Mouse (Mus musculus) hindbrain, embryonic 12.5 days (tissue): ENCODE results near the gene Gm45713. TPM values are rescaled to one million over a fixed set of nuclear protein-coding genes. Genes with fewer than 3 reads are reported as not detected.
"Not testable (repeated sequence)": the region's sequence is repeated elsewhere in the genome, so short reads cannot be mapped to it uniquely, and the experiment has no call there.

Experiments used
- ATAC-seq: fragments of 200-750 bp; cut with Nextera tagmentation; 2 replicates; pipeline ENCODE4 v1.8.0; 2017; ENCODE audit warnings: moderate TSS enrichment; ENCODE audit not compliant: low FRiP score
- H3K27ac ChIP-seq: fragments of 300-500 bp; sonication (generic); 2 replicates; pipeline ENCODE4 v1.5.1; 2016; ENCODE audit warnings: mild to moderate bottlenecking
- H3K27me3 ChIP-seq: fragments of 300-500 bp; sonication (generic); 2 replicates; pipeline ENCODE4 v1.6.1; 2016; ENCODE audit warnings: mild to moderate bottlenecking
- H3K36me3 ChIP-seq: fragments of 300-500 bp; sonication (generic); 2 replicates; pipeline ENCODE4 v1.6.1; 2016; ENCODE audit warnings: mild to moderate bottlenecking
- H3K4me1 ChIP-seq: fragments of 300-500 bp; sonication (generic); 2 replicates; pipeline ENCODE4 v1.6.1; 2016
- H3K4me2 ChIP-seq: fragments of 300-500 bp; sonication (generic); replicated peaks from 2 replicates; pipeline ENCODE4 v1.6.1; 2016; ENCODE audit warnings: mild to moderate bottlenecking
- H3K4me3 ChIP-seq: fragments of 300-500 bp; sonication (generic); 2 replicates; pipeline ENCODE4 v1.5.1; 2016; ENCODE audit warnings: mild to moderate bottlenecking
- H3K9ac ChIP-seq: fragments of 300-500 bp; sonication (generic); 2 replicates; pipeline ENCODE4 v1.6.1; 2016; ENCODE audit warnings: mild to moderate bottlenecking, moderate library complexity
- H3K9me3 ChIP-seq: fragments of 300-500 bp; sonication (generic); replicated peaks from 2 replicates; pipeline ENCODE4 v1.6.1; 2016; ENCODE audit warnings: mild to moderate bottlenecking
- WGBS: fragments of 180-500 bp; shearing (Covaris S2); methylation state at CpG from one replicate; pipeline ENCODE4 v1.1.7; 2016; 5-methylcytosine and 5-hydroxymethylcytosine counted together
- polyA plus RNA-seq: library from polyadenylated mRNA; unstranded; fragments of >200 nt; fragmentation: Nextera tagmentation; extraction: Ambion mirVana; gene quantifications from 2 replicates; pipeline ENCODE4 v1.2.1, GENCODE M21; 2016

Gm45713 gene
- polyA plus RNA-seq, 1 experiment from 2014 or later = not detected

DNA sequence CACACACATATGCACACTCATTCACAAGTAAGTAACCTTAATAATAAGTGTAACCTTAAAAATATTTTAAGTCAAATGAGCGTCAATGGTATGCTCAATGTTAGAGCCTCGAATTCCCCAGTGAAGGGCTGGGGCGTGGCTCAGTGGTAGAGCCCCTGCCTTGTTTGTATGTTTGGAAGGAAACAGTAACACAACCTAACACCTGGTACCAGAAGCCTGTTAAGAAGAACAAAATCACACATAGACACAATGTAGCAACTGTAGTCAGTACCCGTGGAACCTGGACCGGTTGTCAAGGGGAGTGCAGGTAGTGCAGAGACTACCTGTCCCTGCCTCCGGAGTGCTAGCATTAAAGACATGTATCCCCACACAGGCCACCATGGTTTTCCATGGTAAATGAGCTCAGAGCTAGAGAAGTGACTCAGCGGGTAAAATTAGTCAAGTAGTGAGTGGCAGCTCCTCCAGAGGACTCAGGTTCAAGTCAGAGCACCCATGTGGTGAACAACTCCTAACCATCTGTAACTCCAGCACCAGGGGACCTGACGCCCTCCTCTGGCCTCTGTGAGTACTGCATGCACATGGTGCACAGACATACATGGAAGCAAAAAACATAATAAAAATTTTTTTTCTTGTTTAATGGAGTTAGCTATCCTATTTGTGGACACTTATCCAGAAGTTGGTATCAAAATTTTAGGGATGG is 37.3 kb downstream of the Gm45713 start:
- Histone ChIP-seq H3K36me3 (no peaks in the 10 kb centered on the region), H3K9me3 (no peaks in the 10 kb centered on the region), H3K4me2 (no peak overlapping the region), H3K4me3 (no peak overlapping the region), H3K27me3 (no peaks in the 10 kb centered on the region), H3K9ac (no peak overlapping the region), H3K27ac (no peak overlapping the region), H3K4me1 (no peaks in the 10 kb centered on the region)
- 88% methylated on average over 8 of the region's 8 CpGs for WGBS
- ATAC-seq = no peak

DNA sequence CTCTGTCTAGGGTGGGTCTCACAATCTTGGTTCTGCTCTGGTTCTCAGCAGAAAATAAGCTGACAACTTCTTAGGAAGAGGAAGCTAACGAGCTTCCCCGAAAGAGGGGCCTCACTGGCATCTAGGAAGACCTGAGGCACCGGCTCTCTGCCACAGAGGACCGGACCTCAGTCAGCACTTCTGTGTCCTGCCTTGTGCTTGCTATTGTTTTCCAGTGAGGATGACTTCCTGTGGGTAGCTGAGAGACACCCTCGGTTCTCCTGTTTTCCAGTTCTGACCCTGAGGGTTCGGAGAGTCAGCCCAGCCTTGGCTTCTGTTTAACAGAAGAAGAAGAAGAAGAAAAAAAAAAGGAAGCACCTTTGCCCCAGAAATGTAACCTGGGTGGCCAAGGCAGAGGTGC is 38.6 kb downstream of the Gm45713 start:
- Histone ChIP-seq H3K27ac (no peak overlapping the region), H3K36me3 (no peaks in the 10 kb centered on the region), H3K4me2 (no peak overlapping the region), H3K9ac (no peak overlapping the region), H3K9me3 (no peaks in the 10 kb centered on the region), H3K27me3 (no peaks in the 10 kb centered on the region), H3K4me3 (no peak overlapping the region), H3K4me1 (peaks cover 7% of the 10 kb centered on the region)
- no peak for ATAC-seq
- 72% methylated on average over 6 of the region's 6 CpGs for WGBS

DNA sequence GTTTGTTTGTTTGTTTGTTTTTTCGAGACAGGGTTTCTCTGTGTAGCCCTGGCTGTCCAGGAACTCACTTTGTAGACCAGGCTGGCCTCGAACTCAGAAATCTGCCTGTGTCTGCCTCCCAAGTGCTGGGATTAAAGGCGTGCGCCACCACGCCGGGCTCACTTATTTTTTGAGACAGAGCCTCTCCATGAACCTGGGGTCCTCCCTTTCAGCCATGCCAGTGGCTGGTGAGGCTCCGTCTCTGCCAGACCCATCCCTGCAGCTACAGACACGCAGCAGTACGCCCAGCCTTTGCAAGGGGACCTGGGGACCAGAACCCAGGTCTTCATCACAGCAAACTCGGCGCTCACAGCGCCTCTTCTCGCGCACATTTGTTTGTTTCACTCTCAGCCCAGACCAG is 40.1 kb downstream of the Gm45713 start:
- not testable (repeated sequence) for H3K27ac ChIP-seq, H3K4me3 ChIP-seq, H3K36me3 ChIP-seq, H3K9ac ChIP-seq, H3K9me3 ChIP-seq, ATAC-seq, H3K4me2 ChIP-seq, H3K27me3 ChIP-seq
- WGBS = 94% methylated on average over 14 of the region's 14 CpGs
- H3K4me1 ChIP-seq = peaks cover 16% of the 10 kb centered on the region

DNA sequence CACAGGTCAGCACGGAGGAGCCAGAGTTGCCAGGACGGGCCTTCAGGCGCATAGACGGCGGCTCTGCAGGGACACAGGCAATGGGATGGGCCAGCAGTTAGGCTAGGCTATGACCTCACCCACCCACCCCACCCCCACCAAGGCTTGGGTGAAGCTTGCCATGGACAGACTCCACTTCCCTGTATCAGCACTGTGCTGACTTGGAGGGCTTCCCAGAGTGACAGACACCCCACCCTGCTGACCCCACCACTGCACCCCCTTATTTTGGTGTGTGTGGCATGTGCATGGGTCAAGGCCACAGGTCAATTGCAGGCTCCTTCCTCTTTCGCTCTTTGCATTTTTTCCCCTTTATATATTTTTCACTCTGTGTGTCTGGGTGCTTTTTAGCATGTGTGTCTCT is 40.7 kb downstream of the Gm45713 start:
- Histone ChIP-seq H3K4me2 (no peak overlapping the region), H3K4me1 (peaks cover 19% of the 10 kb centered on the region), H3K36me3 (no peaks in the 10 kb centered on the region), H3K9ac (no peak overlapping the region), H3K27me3 (peaks cover 3% of the 10 kb centered on the region; the same call in 1 of the 2 replicates), H3K4me3 (no peak overlapping the region), H3K9me3 (no peaks in the 10 kb centered on the region), H3K27ac (no peak overlapping the region)
- ATAC-seq = no peak
- WGBS = 82% methylated on average over 6 of the region's 6 CpGs

DNA sequence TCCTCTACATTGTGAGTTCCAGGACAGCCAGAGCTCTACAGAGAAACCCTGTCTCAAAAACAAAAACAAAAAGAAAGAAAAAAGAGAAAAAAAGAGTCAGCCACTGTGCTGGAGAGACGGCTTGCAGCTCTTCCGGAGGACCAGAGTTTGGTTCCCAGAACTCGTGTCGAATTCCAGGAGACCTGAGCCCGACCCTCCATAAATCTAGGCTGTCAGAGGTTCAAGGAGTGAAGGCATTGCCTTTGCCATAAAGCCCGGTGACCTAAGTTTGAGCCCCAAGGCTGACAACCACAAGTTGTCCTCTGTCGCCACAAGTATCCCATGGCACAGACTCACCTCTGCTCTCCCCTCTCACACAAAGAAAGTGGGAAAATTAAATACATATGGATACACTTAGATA is 41.9 kb downstream of the Gm45713 start:
- Histone ChIP-seq H3K36me3 (no peaks in the 10 kb centered on the region), H3K27ac (no peak overlapping the region), H3K9ac (no peak overlapping the region), H3K4me1 (peaks cover 19% of the 10 kb centered on the region), H3K27me3 (peaks cover 3% of the 10 kb centered on the region; the same call in 1 of the 2 replicates), H3K4me3 (no peak overlapping the region), H3K4me2 (no peak overlapping the region), H3K9me3 (no peaks in the 10 kb centered on the region)
- 55% methylated on average over 7 of the region's 7 CpGs for WGBS
- no peak for ATAC-seq

DNA sequence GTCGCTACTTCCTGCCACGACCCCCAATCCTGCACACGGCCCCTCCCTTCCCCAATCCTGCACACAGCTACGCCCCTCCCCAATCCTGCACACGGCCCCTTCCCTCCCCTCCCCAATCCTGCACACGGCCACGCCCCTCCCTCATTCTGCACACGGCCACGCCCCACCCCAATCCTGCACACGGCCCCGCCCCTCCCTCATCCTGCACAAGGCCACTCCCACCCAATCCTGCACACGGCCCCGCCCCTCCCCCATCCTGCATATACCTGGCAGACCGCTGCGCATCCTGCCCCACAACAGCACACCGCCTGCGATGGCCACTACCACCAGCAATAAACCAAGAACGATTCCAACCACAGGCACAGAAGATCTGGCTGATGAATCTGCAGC is 42.5 kb downstream of the Gm45713 start:
- ATAC-seq = no peak
- Histone ChIP-seq H3K4me3 (no peak overlapping the region), H3K4me2 (no peak overlapping the region; the same call in 1 of the 2 replicates), H3K27ac (peak overlapping the region; percentile 40; the same call in 1 of the 2 replicates), H3K9me3 (no peaks in the 10 kb centered on the region), H3K4me1 (peaks cover 19% of the 10 kb centered on the region), H3K9ac (no peak overlapping the region), H3K27me3 (peaks cover 3% of the 10 kb centered on the region; the same call in 1 of the 2 replicates), H3K36me3 (peaks cover under 1% of the 10 kb centered on the region; the same call in 1 of the 2 replicates)
- 28% methylated on average over 17 of the region's 18 CpGs for WGBS

DNA sequence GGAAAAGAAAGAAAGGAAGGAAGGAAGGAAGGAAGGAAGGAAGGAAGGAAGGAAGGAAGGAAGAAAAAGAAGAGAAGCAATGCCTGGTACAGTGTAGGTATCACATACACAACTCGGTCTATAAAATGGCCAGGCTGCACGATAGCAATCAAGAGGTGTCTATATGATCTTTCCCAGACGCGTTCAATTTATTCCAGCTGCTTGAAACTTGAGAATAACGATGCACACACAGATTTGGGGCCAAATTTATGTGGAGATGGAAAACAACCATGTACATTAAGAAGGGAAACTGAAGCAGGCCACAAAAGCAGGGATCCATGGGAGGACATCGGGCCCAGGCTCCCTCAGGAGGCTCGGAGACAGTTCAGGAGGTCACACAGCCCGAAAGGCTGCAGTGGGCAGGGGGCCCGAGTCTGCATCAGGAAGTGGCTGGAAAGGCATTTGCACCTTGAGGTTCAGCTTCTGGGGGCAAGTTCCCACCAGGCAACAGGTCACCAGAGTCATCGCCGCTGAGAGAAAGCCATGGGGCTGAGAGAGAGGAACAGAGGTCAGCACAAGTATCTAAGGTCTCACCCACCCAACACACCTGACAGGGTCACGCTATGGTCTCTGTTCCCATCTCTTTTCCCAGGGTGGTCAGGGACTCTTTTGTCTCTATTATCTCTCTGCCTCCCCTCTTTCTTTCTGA is 43.1 kb downstream of the Gm45713 start:
- H3K4me2 ChIP-seq = no peak overlapping the region
- peaks cover 19% of the 10 kb centered on the region for H3K4me1 ChIP-seq
- 55% methylated on average over 12 of the region's 12 CpGs for WGBS
- no peaks in the 10 kb centered on the region for H3K9me3 ChIP-seq
- no peak overlapping the region for H3K4me3 ChIP-seq
- peaks cover 3% of the 10 kb centered on the region; the same call in 1 of the 2 replicates for H3K27me3 ChIP-seq
- peaks cover 5% of the 10 kb centered on the region; the same call in 1 of the 2 replicates for H3K36me3 ChIP-seq
- no peak for ATAC-seq
- H3K27ac ChIP-seq = peak overlapping the region; percentile 40
- H3K9ac ChIP-seq = no peak overlapping the region

DNA sequence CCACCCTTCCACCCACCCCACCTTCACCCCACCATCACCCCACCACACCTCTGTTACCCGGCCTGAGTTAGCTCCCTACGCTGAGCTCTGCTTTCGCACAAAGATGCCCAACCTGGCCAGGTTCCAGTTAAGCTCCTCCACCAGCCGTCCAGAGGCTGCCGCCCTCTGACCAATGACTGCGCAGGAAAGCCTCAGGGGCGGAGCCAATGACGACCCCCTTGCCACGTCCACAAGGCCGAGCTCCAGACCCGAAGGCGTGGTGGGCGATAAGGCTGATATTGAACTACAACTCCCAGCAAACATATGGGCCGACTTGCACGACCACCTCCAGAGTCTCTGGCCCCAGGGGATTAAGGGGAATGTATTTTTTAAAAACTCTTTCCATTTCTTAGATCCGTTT is 44.0 kb downstream of the Gm45713 start, which contains the start of gene Rcn3:
Gene Rcn3 (minus strand): TSS at position 174 of the 400 bp plus-strand sequence.
- WGBS = 0% methylated on average over 16 of the region's 16 CpGs
- ATAC-seq = peak; percentile 91
- Histone ChIP-seq H3K4me1 (peaks cover 19% of the 10 kb centered on the region), H3K4me3 (peak within 1 kb of the TSS; percentile 48), H3K36me3 (peaks cover 15% of the 10 kb centered on the region), H3K9me3 (no peaks in the 10 kb centered on the region), H3K27me3 (peaks cover 3% of the 10 kb centered on the region; the same call in 1 of the 2 replicates), H3K27ac (peak within 1 kb of the TSS; percentile 60), H3K9ac (peak within 1 kb of the TSS; percentile 60), H3K4me2 (peak within 1 kb of the TSS; percentile 63)

DNA sequence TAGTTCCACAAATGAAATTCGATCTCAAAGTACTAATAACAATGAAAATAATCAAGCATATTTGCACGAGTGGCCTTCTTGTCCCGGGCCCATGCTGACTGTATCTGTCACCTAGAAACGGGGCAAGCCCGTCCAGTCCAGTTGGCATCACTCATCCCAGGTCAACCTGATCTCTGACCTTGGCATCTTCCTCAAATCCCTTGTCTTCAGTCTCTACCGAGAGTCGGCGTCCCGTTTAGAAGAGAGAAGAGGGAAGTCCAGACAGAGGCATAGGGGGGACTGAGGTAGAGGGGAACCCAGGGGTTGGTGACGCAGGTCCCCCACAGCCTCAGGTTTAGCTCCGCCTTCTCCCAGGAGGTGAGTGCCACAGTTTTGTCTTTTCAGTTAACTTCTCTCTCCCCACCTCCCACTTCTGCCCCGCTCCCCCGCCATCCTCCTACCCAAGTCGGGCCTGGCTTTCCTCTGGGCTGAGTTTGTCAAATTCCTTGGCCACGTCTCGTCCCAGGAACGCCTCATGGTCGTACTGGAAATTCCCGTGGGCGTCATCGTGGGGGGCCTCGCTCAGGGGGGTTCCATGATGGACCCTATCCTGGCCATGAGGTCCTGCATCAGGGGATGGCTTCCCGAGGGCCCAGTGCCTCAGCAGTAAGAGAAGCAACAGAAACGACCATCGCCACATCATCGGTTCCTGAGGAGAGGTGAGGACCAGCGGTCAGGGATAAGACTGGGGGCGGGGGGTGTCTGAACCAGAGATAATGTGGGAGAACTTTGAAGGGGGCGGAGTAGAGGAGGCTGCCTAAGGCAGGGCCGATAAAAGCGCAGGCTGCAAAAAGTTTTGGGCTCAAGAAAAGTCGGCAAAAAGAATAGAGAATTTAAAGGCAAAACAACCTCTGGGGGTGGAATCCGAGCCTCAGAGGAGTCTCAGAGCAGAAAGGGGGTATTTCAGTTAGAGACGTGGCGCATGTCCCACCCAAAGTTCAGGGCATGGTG is 44.7 kb downstream of the Gm45713 start:
- Histone ChIP-seq H3K27ac (peak overlapping the region; percentile 60; the same call in 1 of the 2 replicates), H3K36me3 (peaks cover 22% of the 10 kb centered on the region), H3K9me3 (no peaks in the 10 kb centered on the region), H3K9ac (peak overlapping the region; percentile 60), H3K27me3 (peaks cover 3% of the 10 kb centered on the region; the same call in 1 of the 2 replicates), H3K4me3 (peak overlapping the region; percentile 48), H3K4me2 (peak overlapping the region; percentile 63), H3K4me1 (peaks cover 19% of the 10 kb centered on the region)
- 11% methylated on average over 35 of the region's 35 CpGs for WGBS
- ATAC-seq = peak; percentile 59

DNA sequence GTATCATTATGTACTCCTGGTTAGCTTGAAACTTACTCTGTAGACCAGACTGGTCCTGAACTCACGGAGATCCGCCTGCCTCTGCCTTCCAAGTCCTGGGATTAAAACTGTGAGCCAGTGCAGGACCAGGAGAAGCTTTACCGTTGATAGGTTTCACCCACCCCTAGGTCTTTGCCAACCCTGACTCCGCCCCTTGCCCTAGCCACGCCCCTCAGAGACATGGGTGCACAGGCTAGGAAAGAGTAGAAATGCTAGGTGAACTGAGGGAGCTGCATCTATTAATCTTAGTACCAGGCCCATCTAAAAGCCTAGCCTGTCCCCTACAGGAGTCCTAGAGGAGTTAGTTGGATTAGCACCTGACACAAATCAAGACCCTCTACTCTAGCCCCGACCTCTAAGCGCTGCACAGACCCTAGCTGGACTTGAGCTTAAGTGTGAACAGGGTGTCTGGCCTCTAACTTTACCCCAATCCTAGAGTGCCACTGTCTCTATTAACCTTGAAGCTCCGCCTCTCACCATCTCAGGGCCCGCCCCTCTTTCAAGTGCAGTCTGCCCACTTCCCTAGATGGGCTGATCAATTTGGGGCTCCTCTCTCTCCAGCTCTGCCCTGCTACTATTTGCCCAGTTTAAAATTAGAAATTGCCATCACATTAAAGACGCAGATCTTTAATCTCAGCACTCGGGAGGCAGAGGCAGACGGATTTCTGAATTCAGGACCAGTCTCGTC is 45.6 kb downstream of the Gm45713 start:
- ATAC-seq = no peak
- H3K36me3 ChIP-seq = peaks cover 28% of the 10 kb centered on the region
- 80% methylated on average over 13 of the region's 13 CpGs for WGBS
- peaks cover 19% of the 10 kb centered on the region for H3K4me1 ChIP-seq
- no peaks in the 10 kb centered on the region for H3K9me3 ChIP-seq
- no peak overlapping the region for H3K4me3 ChIP-seq
- H3K27ac ChIP-seq = no peak overlapping the region
- peaks cover 3% of the 10 kb centered on the region; the same call in 1 of the 2 replicates for H3K27me3 ChIP-seq
- H3K4me2 ChIP-seq = peak overlapping the region; percentile 63
- no peak overlapping the region for H3K9ac ChIP-seq

DNA sequence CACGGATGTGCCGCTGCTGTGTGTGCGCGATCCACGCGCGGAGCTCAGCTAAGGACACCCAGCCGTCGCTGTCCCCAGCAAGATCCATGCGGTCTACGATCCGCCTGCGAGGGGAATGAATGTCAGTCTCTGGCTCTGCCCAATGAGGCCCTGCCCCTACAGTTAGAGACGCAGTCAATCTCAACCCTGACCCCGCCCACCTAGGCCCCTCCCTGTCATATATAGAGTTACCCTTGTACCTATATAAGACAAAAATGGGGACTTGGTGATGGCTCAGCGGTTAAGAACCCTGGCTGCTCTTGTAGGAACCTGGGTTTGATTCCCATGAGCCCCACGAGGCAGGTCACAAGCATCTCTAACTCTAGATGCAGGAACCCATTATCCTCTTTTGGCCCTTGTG is 47.4 kb downstream of the Gm45713 start:
- H3K27ac ChIP-seq = no peak overlapping the region
- no peak overlapping the region for H3K4me3 ChIP-seq
- no peak overlapping the region for H3K4me2 ChIP-seq
- peaks cover 3% of the 10 kb centered on the region; the same call in 1 of the 2 replicates for H3K27me3 ChIP-seq
- H3K36me3 ChIP-seq = peaks cover 35% of the 10 kb centered on the region
- WGBS = 97% methylated on average over 17 of the region's 17 CpGs
- no peaks in the 10 kb centered on the region for H3K9me3 ChIP-seq
- no peak overlapping the region for H3K9ac ChIP-seq
- ATAC-seq = no peak
- peaks cover 19% of the 10 kb centered on the region for H3K4me1 ChIP-seq
